Mouse (Mus musculus): ENCODE data around the gene Ak9.

GRCm38 (mm10) chr10:41341346-41341745 is 37.6 kb downstream of the Ak9 start:
- TF ChIP-seq CTCF (IDR thresholded peaks at IDR 0.05; ENCODE audit: extremely low read depth, insufficient read depth, low read length): no peak
- no peak for TF ChIP-seq POLR2A (IDR thresholded peaks at IDR 0.05; ENCODE audit: extremely low read depth, insufficient read depth, low read length)

Data from cortical plate, adult 2 months (tissue).